Mouse (Mus musculus) E14TG2a.4 (cell line): ENCODE results near the gene Gbx1.

Experiments
- CTCF ChIP-seq: conservative IDR thresholded peaks from 2 replicates; pipeline ENCODE4 v1.5.1; 2014; ENCODE audit warnings: low read length
- NANOG ChIP-seq: IDR thresholded peaks from 2 replicates; pipeline ENCODE4 v1.6.1; 2014; ENCODE audit warnings: borderline replicate concordance, low read length, mixed read lengths

- TF ChIP-seq CTCF (no peak), NANOG (no peak)
Observed at GRCm38 (mm10) chr5:24455076-24455475, 71.9 kb downstream of the Gbx1 start.
